Mouse (Mus musculus) mouse embryonic stem cell (cell line): Measurements from ENCODE around the gene Bst1.

Experiments used
- in situ Hi-C, 2 experiments: fragments of 300-500 bp; cut with MboI; formaldehyde crosslinking; loops; 1 replicate in 1 of 2; 3 replicates in 1 of 2; pipeline ENCODE4 v1.14.3; 2019 to 2020; ENCODE audit warnings: low sequenced_read_pairs in 2 of 2, low pct_unique_long_range_greater_than_20kb in 1 of 2, mixed read lengths in 1 of 2; ENCODE audit not compliant: unreplicated experiment in 1 of 2

The Bst1 gene

DNA sequence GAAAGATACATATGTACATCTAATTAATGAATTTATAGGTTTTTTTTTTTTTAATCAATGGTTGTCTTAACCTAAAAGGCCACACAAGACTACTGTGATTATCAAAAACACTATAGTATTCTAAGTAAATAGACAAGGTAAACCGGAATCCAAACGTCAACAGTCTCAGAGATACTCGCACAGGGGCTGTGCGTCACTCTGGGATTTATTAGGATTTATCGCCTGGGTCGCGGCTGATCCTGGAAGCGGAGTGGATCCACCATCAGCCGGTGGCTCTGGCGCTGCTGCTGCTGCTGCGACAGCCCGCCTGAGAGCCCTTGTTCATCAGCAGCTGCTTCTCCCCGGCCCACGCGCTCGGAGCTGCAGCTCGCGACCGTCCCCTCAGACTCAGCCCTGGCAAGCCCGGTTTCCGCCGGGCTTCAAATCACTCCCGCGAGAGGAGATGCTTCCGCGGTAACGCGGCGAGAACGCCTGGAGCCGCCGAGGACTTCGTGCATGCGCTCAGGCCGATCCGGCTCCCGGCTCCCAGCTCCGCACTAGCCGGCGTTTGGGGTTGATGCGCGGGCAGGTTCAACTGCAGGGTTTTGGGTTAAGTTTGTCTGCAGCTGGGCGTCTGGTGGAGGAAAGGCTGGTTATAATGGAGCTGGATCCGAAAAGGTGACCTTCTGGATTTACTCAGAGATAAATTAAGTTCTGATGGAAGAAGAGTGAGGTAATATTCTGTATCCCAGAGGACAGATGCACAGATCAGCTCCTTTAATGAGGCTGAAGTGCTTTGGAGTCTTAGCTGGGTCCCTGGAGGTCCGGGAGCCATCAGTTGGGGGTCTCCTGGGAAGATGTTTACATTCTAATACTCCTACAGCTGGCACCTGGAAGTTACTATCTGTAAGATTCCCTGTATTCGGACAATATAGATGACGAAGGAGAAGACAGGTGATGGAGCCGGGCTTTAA lies 10.7 kb upstream of the Bst1 start:
- in situ Hi-C loops = no loop called here

GRCm38 (mm10) chr5:43810427-43811062 lies 8.1 kb upstream of the Bst1 start:
- in situ Hi-C loops = no loop called here

DNA sequence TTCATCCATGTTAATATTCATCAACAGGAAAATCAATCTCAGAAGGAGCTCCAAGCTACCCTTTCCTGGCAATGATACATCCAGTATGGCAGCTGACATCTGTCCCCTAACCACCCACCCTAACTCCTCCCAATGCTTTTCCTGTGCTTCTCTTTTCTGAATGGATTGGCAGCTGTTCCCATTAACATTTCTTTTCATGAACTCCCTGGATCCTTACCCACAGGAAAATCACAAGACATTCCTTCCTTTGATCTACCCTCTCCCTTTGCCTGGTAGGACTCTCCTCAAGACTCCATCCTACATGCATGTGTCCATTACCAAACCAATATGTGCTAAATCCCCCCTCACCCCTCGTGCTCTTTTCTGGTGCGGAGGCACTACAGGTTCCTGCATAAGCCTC lies 4.1 kb upstream of the Bst1 start:
- in situ Hi-C loops = no loop called here

GRCm38 (mm10) chr5:43815769-43816168 lies 2.9 kb upstream of the Bst1 start:
- in situ Hi-C loops = no loop called here

DNA sequence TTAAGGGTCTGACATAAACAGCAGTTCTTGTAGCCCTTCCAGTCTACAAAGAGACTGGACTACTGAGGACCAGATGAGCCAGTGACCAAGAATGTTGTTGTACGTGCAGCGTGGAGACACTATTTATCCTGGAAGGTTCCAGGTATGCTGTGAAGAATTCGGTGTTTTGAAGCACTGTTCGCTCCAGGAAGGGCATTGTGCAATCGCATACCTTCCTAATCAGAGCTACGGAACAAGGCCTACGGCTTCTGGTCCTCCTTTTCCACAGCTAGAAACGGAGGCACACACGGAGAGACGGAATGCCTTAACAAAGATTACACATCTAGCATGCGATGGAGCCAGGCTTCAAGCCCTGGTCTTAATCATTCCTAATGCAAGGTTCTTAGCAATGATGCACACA lies 2.1 kb downstream of the Bst1 start:
- in situ Hi-C loops = no loop called here

DNA sequence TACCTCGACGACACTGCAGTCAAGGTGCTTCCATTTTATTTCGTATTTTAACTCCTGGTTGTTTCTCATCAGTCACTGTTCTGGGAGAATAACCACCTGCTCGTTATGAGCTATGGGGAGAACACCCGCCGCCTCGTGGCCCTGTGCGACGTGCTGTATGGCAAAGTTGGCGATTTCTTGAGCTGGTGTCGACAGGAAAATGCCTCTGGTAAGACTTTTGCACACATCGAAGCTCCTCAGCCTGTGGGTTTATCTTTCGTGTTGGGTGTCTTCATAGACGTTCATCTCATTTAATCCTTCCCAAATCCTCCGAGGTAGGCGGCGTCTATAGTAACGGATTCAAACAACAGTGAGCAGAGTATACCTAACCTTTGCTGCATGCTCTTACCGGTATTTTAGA lies 2.9 kb downstream of the Bst1 start, which contains the start of gene Fbxl5:
Gene Fbxl5 (minus strand): TSS at position 101 of the 400 bp plus-strand sequence.
- in situ Hi-C loops = no loop called here

GRCm38 (mm10) chr5:43822199-43822598 lies 3.5 kb downstream of the Bst1 start:
- in situ Hi-C loops = no loop called here

GRCm38 (mm10) chr5:43822824-43823223 lies 4.1 kb downstream of the Bst1 start:
- in situ Hi-C loops = no loop called here

DNA sequence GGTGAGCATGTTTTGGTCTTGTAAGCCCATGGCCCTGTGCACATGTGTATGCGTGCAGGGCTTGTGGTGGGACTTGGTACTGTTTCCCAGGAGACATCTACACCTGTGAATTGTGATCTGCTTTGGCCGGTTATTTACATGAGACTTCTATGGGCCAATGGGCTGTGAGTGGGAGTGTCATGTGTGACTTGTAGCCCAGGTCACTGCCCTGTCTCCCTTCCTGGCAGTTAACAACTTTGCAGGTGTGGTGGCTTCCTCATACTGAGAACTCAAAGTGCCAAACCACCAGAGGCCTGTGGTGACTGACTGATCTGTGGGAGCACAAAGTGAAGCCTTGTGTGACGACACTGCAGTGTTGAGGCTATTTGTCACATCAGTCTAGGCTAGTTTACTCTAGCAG lies 5.9 kb downstream of the Bst1 start:
- in situ Hi-C loops = no loop called here

GRCm38 (mm10) chr5:43826883-43827282 lies 8.2 kb downstream of the Bst1 start:
- in situ Hi-C loops = no loop called here

- in situ Hi-C loops = no loop called here
Measured at GRCm38 (mm10) chr5:43827366-43827765, 8.7 kb downstream of the Bst1 start.

- in situ Hi-C loops = no loop called here
Measured at GRCm38 (mm10) chr5:43836590-43836989, 17.9 kb downstream of the Bst1 start.

- in situ Hi-C loops = no loop called here
Measured at GRCm38 (mm10) chr5:43837372-43837771, 18.7 kb downstream of the Bst1 start.

GRCm38 (mm10) chr5:43841144-43842010 lies 22.7 kb downstream of the Bst1 start:
- in situ Hi-C loops = loop anchor here in 1 of 2 experiments (10.0 kb wide), 1 partner anchor 53 kb away; no protein-coding TSS in a partner anchor

GRCm38 (mm10) chr5:43842011-43842285 lies 23.3 kb downstream of the Bst1 start:
- in situ Hi-C loops = loop anchor here in 1 of 2 experiments (10.0 kb wide), 1 partner anchor 53 kb away; no protein-coding TSS in a partner anchor

GRCm38 (mm10) chr5:43842576-43843155 lies 24.0 kb downstream of the Bst1 start:
- in situ Hi-C loops = loop anchor here in 1 of 2 experiments (10.0 kb wide), 1 partner anchor 52 kb away; no protein-coding TSS in a partner anchor

DNA sequence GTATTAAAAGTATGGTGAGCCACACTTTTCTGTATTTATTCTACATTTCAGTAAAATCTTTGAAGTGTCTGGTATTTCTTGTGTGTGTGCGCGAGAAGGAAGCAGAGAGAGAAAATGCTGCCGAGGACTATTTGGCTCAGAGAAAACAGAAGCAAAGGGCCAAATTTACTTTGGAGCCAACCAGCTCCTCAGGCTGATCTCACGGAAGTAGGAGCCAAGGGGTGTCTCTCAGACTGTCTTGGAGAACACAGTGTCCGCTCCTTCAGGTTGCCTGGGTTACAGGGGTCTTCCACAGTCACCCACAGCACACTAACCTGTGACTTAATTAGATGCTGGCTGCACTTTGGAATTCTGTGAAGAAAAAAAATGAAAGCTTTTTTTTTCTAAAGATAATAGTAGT lies 26.4 kb downstream of the Bst1 start:
- in situ Hi-C loops = loop anchor here in 1 of 2 experiments (10.0 kb wide), 1 partner anchor 50 kb away; no protein-coding TSS in a partner anchor

GRCm38 (mm10) chr5:43845646-43846045 lies 27.0 kb downstream of the Bst1 start:
- in situ Hi-C loops = loop anchor here in 1 of 2 experiments (10.0 kb wide), 1 partner anchor 49 kb away; no protein-coding TSS in a partner anchor
